Mouse (Mus musculus): Measurements from ENCODE around the gene Sgta. TPM values are rescaled to one million over a fixed set of nuclear protein-coding genes. Genes with fewer than 3 reads are reported as not detected.
A peak's percentile ranks its signal among the peaks of the same experiment; 100 is the strongest.
"Not testable (repeated sequence)": the region's sequence is repeated elsewhere in the genome, so short reads cannot be mapped to it uniquely, and the experiment has no call there.

The Sgta gene
- polyA plus RNA-seq, 1 experiment from 2014 or later, result 271 TPM

DNA sequence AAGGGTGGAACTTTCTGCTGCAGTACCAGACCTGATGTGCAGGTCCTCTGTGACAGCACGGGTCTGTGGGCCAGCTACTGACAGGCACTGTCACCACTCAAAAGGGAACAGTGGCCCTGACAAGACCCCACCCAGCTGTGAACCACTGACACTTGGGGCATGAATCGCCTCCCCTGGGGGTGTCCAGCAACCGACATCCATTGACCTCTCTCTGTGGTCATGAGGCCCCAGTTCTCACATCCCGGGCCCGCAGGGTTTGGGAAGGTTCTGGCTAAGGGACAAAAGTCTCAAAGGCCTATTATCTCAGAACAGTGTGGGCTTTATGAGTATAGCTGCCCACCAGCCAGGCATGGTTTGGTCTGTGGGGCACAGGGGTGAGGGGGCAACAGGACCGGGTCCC lies 4.8 kb downstream of the Sgta start:
- Histone ChIP-seq H3K4me2 (replicated peaks) (no peak overlapping the region), H3K4me3 (no peak overlapping the region), H3K9me3 (no peaks in the 10 kb centered on the region), H3K36me3 (peaks cover 35% of the 10 kb centered on the region), H3K27me3 (no peaks in the 10 kb centered on the region), H3K27ac (replicated peaks) (no peak overlapping the region), H3K4me1 (peaks cover 26% of the 10 kb centered on the region), H3K9ac (replicated peaks) (0 out of 2 replicates have a peak overlapping the region, but pooled peaks have one; percentile 4)
- no peak for ATAC-seq (ENCODE audit: low FRiP score, low read depth)
- 88% methylated on average over 6 of the region's 6 CpGs for WGBS

DNA sequence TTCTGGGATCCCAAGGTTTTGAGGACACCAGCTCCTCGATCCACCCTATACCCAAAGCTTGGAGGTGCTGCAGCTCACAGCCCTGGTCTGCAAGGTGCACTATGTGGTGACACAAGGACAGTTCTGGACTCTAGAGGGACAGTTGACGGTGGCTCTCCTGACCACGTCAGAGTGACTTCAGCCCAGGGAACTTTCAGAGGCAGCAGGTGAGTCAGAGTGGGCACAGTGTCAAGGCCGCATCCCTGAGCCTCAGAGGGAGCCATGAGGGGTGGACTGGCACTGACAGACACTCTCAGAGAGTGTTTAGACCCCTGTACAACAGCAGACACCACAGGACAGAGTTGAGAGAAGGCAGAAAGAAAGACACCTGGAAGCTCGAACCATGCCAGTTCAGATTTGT lies 7.4 kb downstream of the Sgta start:
- Histone ChIP-seq H3K4me2 (replicated peaks) (no peak overlapping the region), H3K36me3 (peaks cover 58% of the 10 kb centered on the region), H3K4me3 (no peak overlapping the region), H3K9ac (replicated peaks) (no peak overlapping the region), H3K27ac (replicated peaks) (no peak overlapping the region), H3K4me1 (peaks cover 4% of the 10 kb centered on the region; the same call in 1 of the 2 replicates), H3K27me3 (no peaks in the 10 kb centered on the region), H3K9me3 (no peaks in the 10 kb centered on the region)
- WGBS, result 92% methylated on average over 5 of the region's 5 CpGs
- no peak for ATAC-seq (ENCODE audit: low FRiP score, low read depth)

DNA sequence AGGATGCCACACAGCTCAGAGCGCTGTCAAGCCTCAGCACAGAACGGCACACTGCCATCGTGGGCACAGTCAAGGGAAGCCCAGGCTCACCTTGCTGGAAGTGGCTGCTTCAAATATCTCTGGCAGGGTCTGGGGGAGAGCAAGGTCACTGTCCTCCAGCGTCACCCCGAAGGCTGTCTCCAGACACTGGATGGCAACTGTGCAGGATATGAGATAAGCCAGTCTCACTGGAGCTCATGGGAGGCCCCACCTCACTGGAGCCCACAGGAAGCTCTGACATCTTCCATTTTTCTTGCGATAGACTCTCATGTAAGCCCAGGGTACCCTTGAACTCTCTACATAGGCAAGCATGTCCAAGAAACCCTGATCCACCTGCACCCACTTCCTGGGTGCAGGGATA lies 8.8 kb downstream of the Sgta start:
- H3K27ac ChIP-seq (replicated peaks), result no peak overlapping the region
- H3K27me3 ChIP-seq, result no peaks in the 10 kb centered on the region
- H3K4me3 ChIP-seq, result no peak overlapping the region
- H3K9ac ChIP-seq (replicated peaks), result no peak overlapping the region
- no peak for ATAC-seq (ENCODE audit: low FRiP score, low read depth)
- no peaks in the 10 kb centered on the region for H3K4me1 ChIP-seq
- H3K36me3 ChIP-seq, result peaks cover 72% of the 10 kb centered on the region
- H3K4me2 ChIP-seq (replicated peaks), result no peak overlapping the region
- H3K9me3 ChIP-seq, result no peaks in the 10 kb centered on the region
- WGBS, result 93% methylated on average over 6 of the region's 6 CpGs

DNA sequence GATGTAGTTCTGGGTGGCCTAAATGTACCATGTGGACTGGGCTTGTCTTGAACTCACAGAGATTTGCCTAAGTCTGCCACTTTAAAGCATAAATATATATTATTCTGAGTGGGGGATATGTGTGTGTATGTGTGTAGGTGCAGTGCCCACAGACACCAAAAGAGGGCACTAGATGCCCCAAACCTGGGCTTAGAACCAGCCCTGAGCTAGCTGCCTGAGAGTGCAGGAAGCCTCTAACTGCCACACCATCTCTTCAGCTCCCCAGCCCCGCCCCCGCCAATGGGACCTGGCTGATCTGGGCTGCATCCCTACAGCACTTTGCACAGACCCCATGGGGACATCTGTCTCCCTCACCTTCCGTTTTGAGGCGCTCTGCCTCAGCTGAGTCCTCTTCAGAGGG lies 9.3 kb downstream of the Sgta start:
- ATAC-seq (ENCODE audit: low FRiP score, low read depth), result no peak
- Histone ChIP-seq H3K36me3 (peaks cover 77% of the 10 kb centered on the region), H3K9me3 (no peaks in the 10 kb centered on the region), H3K4me3 (no peak overlapping the region), H3K27me3 (no peaks in the 10 kb centered on the region), H3K4me1 (no peaks in the 10 kb centered on the region), H3K27ac (replicated peaks) (no peak overlapping the region), H3K9ac (replicated peaks) (no peak overlapping the region), H3K4me2 (replicated peaks) (no peak overlapping the region)
- WGBS, result 90% methylated on average over 4 of the region's 4 CpGs

DNA sequence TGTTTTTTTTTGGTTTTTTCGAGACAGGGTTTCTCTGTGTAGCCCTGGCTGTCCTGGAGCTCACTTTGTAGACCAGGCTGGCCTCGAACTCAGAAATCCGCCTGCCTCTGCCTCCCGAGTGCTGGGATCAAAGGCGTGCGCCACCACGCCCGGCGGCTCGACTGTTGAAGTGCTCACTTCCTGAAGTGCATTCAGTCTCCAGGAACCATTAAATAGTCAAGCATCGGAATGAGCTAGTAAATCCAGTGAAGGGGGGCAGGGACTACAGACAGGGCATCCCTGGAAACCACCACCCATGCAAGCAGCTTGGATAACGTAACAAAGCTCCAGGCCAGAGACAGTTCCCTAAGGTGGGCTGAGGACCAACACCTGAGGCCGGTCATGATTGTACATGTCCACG lies 14.7 kb downstream of the Sgta start:
- not testable (repeated sequence) for H3K27ac ChIP-seq (replicated peaks); H3K4me3 ChIP-seq; ATAC-seq (ENCODE audit: low FRiP score, low read depth); H3K27me3 ChIP-seq; H3K9me3 ChIP-seq; H3K9ac ChIP-seq (replicated peaks); H3K4me2 ChIP-seq (replicated peaks); H3K4me1 ChIP-seq
- peaks cover 77% of the 10 kb centered on the region for H3K36me3 ChIP-seq
- 93% methylated on average over 14 of the region's 14 CpGs for WGBS

DNA sequence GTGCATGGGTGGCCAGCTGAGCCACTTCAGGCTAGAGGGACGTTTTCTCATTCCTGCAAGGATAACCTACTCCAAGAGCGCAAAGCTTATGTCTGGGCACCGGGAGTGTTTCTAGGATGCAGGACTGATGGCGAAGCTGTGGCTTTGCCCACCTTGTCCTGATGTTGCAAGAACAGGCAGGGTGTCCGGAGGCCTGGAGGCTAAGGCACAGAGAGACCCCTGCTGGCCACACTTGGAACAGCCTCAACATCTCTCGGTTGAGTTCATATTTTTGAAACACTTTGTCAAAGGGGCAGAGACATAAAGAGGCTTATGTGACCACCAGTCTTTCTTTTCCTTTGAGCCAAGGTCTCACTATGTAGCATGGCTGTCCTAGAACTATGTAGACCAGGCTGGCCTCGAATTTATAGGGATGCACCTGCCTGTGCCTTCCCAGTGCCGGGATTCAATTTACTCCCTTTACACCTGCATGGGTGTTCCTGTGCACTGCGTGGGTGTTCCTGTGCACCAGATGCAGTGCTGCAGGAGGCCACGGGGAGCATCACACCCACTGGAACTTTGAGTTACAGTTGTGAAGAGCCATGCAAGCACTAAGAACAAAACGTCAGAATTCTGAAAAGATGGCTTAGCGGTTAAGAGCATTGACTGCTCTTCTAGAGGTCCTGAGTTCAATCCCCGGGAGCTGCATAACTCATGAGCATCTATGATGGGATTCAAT lies 18.4 kb downstream of the Sgta start:
- peaks cover 7% of the 10 kb centered on the region; the same call in 1 of the 2 replicates for H3K4me1 ChIP-seq
- no peak for ATAC-seq (ENCODE audit: low FRiP score, low read depth)
- no peaks in the 10 kb centered on the region for H3K9me3 ChIP-seq
- H3K27me3 ChIP-seq, result no peaks in the 10 kb centered on the region
- peak overlapping the region; percentile 30; the same call in 1 of the 2 replicates for H3K27ac ChIP-seq (replicated peaks)
- H3K36me3 ChIP-seq, result peaks cover 41% of the 10 kb centered on the region
- 35% methylated on average over 13 of the region's 13 CpGs for WGBS
- H3K4me2 ChIP-seq (replicated peaks), result no peak overlapping the region
- H3K4me3 ChIP-seq, result no peak overlapping the region
- no peak overlapping the region for H3K9ac ChIP-seq (replicated peaks)

DNA sequence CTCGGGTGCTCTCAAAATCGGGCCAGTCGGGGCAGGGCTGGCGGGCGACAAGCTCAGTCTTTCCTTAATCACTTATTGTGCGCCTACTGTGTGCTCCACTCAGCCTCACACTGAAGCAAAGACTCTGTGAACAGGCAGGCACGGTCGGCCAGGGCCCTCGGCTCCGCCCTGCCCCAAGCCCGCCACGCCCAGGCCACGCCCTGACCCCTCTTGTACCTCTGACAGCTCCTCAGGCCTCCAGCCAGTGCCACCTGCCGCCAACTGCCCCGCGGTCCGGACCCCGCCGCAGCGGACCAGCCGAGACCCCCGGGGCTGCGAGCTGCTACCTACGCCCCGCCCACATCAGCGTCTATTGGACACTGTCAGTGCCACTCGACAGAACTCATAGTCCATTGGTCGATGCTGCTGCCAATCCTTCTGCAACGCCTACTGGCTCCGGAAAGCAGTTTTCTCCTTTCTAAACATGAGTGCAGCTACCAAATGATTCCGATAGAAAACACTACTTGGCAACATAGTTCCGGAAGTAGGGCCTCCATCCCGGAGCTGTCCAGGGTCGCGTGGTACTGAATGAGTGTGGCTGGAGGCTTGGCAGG lies 22.9 kb downstream of the Sgta start, which contains the start of gene Slc39a3:
TSS of gene Slc39a3 (minus strand) at position 439 of the 593 bp plus-strand sequence.
- Histone ChIP-seq H3K4me3 (peak within 1 kb of the TSS; percentile 82), H3K9ac (replicated peaks) (peak within 1 kb of the TSS; percentile 83), H3K27me3 (no peaks in the 10 kb centered on the region), H3K27ac (replicated peaks) (peak within 1 kb of the TSS; percentile 77), H3K9me3 (no peaks in the 10 kb centered on the region), H3K4me2 (replicated peaks) (peak within 1 kb of the TSS; percentile 63), H3K36me3 (peaks cover 18% of the 10 kb centered on the region), H3K4me1 (peaks cover 7% of the 10 kb centered on the region; the same call in 1 of the 2 replicates)
- ATAC-seq (ENCODE audit: low FRiP score, low read depth), result peak; percentile 100
- WGBS, result under 1% methylated on average over 34 of the region's 35 CpGs

DNA sequence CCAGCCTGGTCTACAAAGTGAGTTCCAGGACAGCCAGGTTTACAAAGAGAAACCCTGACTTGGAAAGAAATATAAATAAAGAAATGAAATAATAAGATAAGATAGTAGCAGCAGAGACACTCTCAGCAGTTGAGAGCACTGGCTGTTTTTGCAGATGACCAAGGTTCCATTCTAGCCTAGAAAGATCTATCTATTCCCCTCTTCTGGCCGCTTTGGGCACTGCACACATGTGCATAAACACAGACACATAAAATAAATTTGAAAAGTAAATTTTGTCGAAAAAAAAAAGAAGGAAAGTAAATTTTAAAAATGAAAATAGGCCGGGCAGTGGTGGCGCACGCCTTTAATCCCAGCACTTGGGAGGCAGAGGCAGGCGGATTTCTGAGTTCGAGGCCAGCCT lies 23.7 kb downstream of the Sgta start:
- Histone ChIP-seq H3K36me3 (peaks cover 26% of the 10 kb centered on the region), H3K27me3 (no peaks in the 10 kb centered on the region), H3K9me3 (no peaks in the 10 kb centered on the region), H3K27ac (replicated peaks) (no peak overlapping the region), H3K4me3 (no peak overlapping the region), H3K9ac (replicated peaks) (no peak overlapping the region), H3K4me1 (peaks cover 7% of the 10 kb centered on the region; the same call in 1 of the 2 replicates), H3K4me2 (replicated peaks) (no peak overlapping the region)
- ATAC-seq (ENCODE audit: low FRiP score, low read depth), result no peak
- WGBS, result 81% methylated on average over 7 of the region's 7 CpGs

DNA sequence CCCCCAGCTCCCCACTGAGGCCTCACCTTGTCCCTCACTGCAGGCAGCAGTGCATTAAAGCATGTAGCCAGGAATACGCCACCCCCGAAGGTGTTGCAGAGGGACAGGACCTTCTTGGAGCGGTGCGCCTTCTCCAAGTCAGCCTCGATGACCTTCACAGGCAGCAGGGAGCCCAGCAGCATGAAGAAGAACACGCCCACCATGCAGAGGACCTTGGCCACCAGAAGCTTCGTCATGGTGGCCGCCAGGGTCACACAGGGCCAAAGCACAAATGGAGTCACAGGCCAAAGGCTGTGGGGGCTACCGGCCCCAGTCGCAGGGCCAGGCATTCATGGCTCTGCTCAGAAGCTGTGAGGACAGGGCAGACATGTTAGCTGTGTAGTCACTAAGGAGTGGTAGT lies 26.4 kb downstream of the Sgta start:
- ATAC-seq (ENCODE audit: low FRiP score, low read depth), result no peak
- Histone ChIP-seq H3K9me3 (no peaks in the 10 kb centered on the region), H3K27me3 (no peaks in the 10 kb centered on the region), H3K36me3 (peaks cover 41% of the 10 kb centered on the region), H3K9ac (replicated peaks) (no peak overlapping the region), H3K4me3 (no peak overlapping the region), H3K4me2 (replicated peaks) (no peak overlapping the region), H3K27ac (replicated peaks) (no peak overlapping the region), H3K4me1 (peaks cover 9% of the 10 kb centered on the region)
- 85% methylated on average over 10 of the region's 10 CpGs for WGBS

DNA sequence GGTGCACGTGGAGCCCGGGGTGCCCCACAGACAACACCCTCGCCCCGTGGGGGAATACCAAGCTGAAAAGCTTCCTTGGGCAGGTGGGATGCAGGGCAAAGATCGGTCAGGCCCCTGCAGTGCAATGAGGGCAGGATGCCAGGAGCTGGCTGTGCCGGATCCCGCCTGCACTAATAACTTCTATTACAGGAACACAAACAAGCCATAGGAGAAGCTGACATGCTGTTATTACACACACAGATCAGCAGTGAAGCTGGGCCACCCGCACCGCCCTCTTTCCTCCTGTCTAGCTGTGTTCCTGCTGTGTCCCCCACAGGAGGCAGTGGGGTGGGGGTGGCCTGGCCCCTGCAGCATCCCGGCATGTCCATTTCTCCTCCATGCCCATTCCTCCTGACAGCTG lies 30.9 kb downstream of the Sgta start:
- no peak overlapping the region for H3K9ac ChIP-seq (replicated peaks)
- 69% methylated on average over 10 of the region's 10 CpGs for WGBS

DNA sequence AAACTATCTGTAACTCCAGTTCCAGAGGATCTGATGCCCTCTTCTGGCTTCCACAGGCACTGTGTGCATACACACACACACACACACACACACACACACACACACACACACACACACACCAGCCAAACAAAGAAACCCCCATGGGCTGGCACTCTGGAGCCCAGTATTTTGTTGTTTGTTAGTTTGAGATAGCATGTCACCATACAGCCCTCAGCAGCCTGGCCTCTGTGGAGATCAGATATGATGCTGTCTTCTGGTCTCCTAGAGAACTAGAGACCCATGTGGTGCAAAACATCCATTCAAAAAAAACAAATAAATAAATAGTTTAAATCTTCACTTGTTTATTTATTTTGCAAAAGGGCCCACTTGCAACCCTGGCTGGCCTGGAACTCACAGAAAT lies 31.8 kb downstream of the Sgta start:
- no peak overlapping the region for H3K9ac ChIP-seq (replicated peaks)
- H3K9me3 ChIP-seq, result no peaks in the 10 kb centered on the region
- peaks cover 31% of the 10 kb centered on the region for H3K27me3 ChIP-seq
- no peak overlapping the region for H3K4me2 ChIP-seq (replicated peaks)
- H3K27ac ChIP-seq (replicated peaks), result no peak overlapping the region
- peaks cover 34% of the 10 kb centered on the region for H3K36me3 ChIP-seq
- no peak for ATAC-seq (ENCODE audit: low FRiP score, low read depth)
- no peak overlapping the region for H3K4me3 ChIP-seq
- H3K4me1 ChIP-seq, result peaks cover 9% of the 10 kb centered on the region; the same call in 1 of the 2 replicates

More for the DNA sequence above, 30.9 kb downstream of the Sgta start:
- Histone ChIP-seq H3K36me3 (peaks cover 41% of the 10 kb centered on the region), H3K27me3 (peaks cover 23% of the 10 kb centered on the region), H3K4me2 (replicated peaks) (no peak overlapping the region), H3K9me3 (no peaks in the 10 kb centered on the region), H3K27ac (replicated peaks) (no peak overlapping the region), H3K4me3 (no peak overlapping the region), H3K4me1 (peaks cover 9% of the 10 kb centered on the region; the same call in 1 of the 2 replicates)
- ATAC-seq (ENCODE audit: low FRiP score, low read depth), result no peak

DNA sequence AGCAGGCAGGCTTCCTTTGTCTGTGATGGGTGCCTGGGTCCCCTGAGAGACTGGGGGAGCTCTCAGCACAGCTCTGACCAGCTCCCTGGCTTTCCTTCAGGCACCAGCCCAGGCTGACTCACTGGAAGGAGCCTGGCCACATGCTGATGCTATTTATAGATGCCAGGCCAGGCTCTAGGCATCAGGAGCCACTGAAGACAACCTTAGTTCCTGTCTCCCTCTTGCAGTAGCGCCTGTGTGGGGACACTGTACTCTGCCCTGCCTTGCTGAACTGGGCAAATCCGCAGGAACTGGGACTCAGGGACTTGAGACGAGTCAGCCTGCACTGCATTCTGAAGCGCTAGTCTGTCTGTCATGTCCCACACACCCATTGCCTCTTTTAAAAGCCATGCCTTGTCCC lies 32.6 kb downstream of the Sgta start:
- no peak overlapping the region for H3K27ac ChIP-seq (replicated peaks)
- no peak overlapping the region for H3K4me2 ChIP-seq (replicated peaks)
- peaks cover 25% of the 10 kb centered on the region for H3K36me3 ChIP-seq
- no peak overlapping the region for H3K9ac ChIP-seq (replicated peaks)
- ATAC-seq (ENCODE audit: low FRiP score, low read depth), result no peak
- 67% methylated on average over 4 of the region's 4 CpGs for WGBS
- no peak overlapping the region for H3K4me3 ChIP-seq
- peaks cover 38% of the 10 kb centered on the region for H3K27me3 ChIP-seq
- no peaks in the 10 kb centered on the region for H3K9me3 ChIP-seq
- peaks cover 9% of the 10 kb centered on the region; the same call in 1 of the 2 replicates for H3K4me1 ChIP-seq

Data from midbrain, embryonic 12.5 days (tissue).